Mouse (Mus musculus): ENCODE measurements around the gene Gm3239.
"Not testable (repeated sequence)": the region's sequence is repeated elsewhere in the genome, so short reads cannot be mapped to it uniquely, and the experiment has no call there.

DNA sequence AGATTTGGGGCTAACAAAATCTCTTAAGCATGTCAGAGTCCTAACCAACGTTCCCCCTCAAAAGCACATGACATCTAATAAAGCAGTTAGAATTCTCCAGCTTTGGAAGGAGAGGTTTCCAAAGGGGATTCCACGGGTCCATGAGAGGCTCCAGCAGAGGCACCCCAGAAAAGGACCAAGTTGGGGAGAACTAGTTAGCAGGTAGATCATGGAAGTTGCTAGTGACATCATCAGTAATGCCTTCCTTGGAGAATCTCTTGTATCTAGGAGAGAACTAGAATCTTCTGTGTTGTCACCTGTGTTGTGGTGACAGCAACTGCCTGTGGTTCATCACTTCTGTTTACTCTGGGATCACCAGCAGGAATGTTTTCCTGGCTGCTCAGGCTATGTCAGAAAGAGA lies 31.9 kb upstream of the Gm3239 start, which contains the start of gene Gm8159:
- TF ChIP-seq POLR2A (IDR thresholded peaks at IDR 0.05; ENCODE audit: low read depth, low read length); CTCF (IDR thresholded peaks at IDR 0.05; ENCODE audit: extremely low read depth, insufficient read depth, insufficient read length, insufficient replicate concordance): not testable (repeated sequence)

Measured in spleen, adult 2 months (tissue).